Mouse (Mus musculus) hindbrain, embryonic 11.5 days (tissue): ENCODE measurements at regions not wholly inside any gene's neighbourhood (a gene's known extent, or its start where the extent isn't known, plus 50 kb on each side); places are given as distances from the start of the nearest gene placed in this dataset.

Experiments
- ATAC-seq: fragments of 200-750 bp; cut with Nextera tagmentation; 2 replicates; pipeline ENCODE4 v1.8.0; 2017; ENCODE audit warnings: mild to moderate bottlenecking, moderate TSS enrichment, moderate library complexity; ENCODE audit not compliant: low FRiP score
- DNase-seq: peaks from one replicate; pipeline ENCODE4 v3.0.0-alpha.2; 2015; ENCODE audit warnings: low spot score
- H3K27ac ChIP-seq: fragments of 300-500 bp; sonication (generic); 2 replicates; pipeline ENCODE4 v1.5.1; 2014; ENCODE audit warnings: mild to moderate bottlenecking, low read depth, low read length
- H3K27me3 ChIP-seq: fragments of 300-500 bp; sonication (generic); 2 replicates; pipeline ENCODE4 v1.6.1; 2014; ENCODE audit warnings: mild to moderate bottlenecking, low read length, moderate library complexity, mixed read lengths; ENCODE audit not compliant: control insufficient read depth, insufficient read depth
- H3K36me3 ChIP-seq: fragments of 300-500 bp; sonication (generic); 2 replicates; pipeline ENCODE4 v1.6.1; 2014; ENCODE audit warnings: mild to moderate bottlenecking, low read length, moderate library complexity, mixed read lengths; ENCODE audit not compliant: control insufficient read depth, insufficient read depth
- H3K4me1 ChIP-seq: fragments of 300-500 bp; sonication (generic); replicated peaks from 2 replicates; pipeline ENCODE4 v1.6.1; 2014; ENCODE audit warnings: low read length, mixed read lengths; ENCODE audit not compliant: control insufficient read depth, insufficient read depth
- H3K4me2 ChIP-seq: fragments of 300-500 bp; sonication (generic); replicated peaks from 2 replicates; pipeline ENCODE4 v1.6.1; 2014; ENCODE audit warnings: mild to moderate bottlenecking, low read depth, low read length
- H3K4me3 ChIP-seq: fragments of 300-500 bp; sonication (generic); 2 replicates; pipeline ENCODE4 v1.5.1; 2014; ENCODE audit warnings: low read depth, low read length
- H3K9ac ChIP-seq: fragments of 300-500 bp; sonication (generic); 2 replicates; pipeline ENCODE4 v1.6.1; 2014; ENCODE audit warnings: low read depth, low read length
- H3K9me3 ChIP-seq: fragments of 300-500 bp; sonication (generic); 2 replicates; pipeline ENCODE4 v1.6.1; 2016; ENCODE audit warnings: low read length; ENCODE audit not compliant: control insufficient read depth
- WGBS: fragments of 180-500 bp; shearing (Covaris S2); extraction: QIAGEN DNeasy Blood & Tissue Kit; methylation state at CpG from one replicate; pipeline ENCODE4 v1.1.7; 2014; 5-methylcytosine and 5-hydroxymethylcytosine counted together

DNA sequence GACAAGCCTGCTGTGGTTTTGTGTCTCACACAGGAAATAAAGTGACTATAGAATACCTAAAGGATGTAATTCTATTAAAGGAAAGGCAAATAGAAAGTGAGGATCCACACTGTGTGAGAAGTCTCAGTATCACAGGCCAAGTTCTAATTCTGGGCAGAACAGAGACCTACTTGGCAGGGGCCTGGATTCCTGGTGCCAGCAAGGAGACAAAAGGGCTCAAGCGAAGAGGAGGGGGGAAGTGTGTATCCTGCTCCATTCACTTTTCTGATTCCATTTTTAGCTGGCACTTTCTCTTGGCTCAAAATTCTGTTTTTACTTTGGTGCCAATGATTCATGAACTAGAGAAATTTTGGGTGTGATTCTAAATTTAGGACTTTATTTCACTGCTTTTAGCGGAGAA, 310.5 kb upstream of the 4930583I09Rik start:
- WGBS, result 91% methylated on average over 2 of the region's 2 CpGs
- H3K36me3 ChIP-seq, result no peaks in the 10 kb centered on the region
- H3K27ac ChIP-seq, result no peak overlapping the region
- no peaks in the 10 kb centered on the region for H3K27me3 ChIP-seq
- no peak overlapping the region for H3K4me3 ChIP-seq
- ATAC-seq (no peak), DNase-seq (no peak)
- H3K9me3 ChIP-seq, result no peaks in the 10 kb centered on the region; the same call in 1 of the 2 replicates
- no peak overlapping the region for H3K9ac ChIP-seq
- H3K4me1 ChIP-seq, result no peaks in the 10 kb centered on the region
- H3K4me2 ChIP-seq, result no peak overlapping the region

DNA sequence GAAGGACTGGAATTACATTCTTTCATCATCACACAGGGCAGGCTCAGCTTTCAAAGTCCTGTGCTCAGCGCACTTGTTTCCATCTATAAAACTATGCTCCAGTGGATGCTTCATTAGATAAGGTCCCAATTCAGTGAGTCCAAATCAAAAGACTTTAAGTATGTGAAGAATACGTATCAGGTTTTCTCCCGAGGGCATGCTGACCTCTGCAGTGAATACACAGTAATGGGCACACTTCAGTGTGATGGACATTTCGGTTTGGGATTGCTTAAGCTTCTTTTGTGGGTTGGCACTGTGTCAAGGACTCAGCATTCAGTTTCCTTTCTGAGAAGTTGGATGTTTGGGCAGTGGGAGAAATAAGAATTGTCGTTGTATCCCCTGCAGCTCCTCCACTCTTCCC, 278.8 kb upstream of the 4930583I09Rik start:
- no peaks in the 10 kb centered on the region for H3K27me3 ChIP-seq
- ATAC-seq, result no peak
- no peaks in the 10 kb centered on the region for H3K36me3 ChIP-seq
- no peak overlapping the region for H3K9ac ChIP-seq
- no peak overlapping the region for H3K4me3 ChIP-seq
- DNase-seq, result no peak
- no peak overlapping the region for H3K4me2 ChIP-seq
- no peaks in the 10 kb centered on the region for H3K4me1 ChIP-seq
- WGBS, result 79% methylated on average over 5 of the region's 5 CpGs
- no peaks in the 10 kb centered on the region for H3K9me3 ChIP-seq
- no peak overlapping the region for H3K27ac ChIP-seq

DNA sequence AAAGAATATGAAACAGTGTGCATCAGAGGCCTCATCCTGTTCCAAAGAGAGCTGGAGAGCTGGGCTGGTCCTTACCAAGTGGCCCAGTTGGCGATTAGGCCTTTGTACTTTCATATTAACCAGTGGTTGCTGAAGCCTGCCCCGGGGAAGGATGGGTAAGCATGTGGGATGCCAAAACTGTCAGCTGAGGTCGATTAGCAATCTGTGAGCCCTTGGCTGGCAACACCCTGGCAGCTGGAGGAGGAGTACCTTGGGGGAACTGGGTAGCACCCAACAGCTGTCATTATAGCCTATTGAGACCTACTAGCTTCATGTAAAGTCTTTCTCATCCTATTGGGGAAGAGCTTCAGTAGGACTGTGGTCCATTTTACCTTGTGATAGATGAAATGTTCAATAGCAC, 277.2 kb upstream of the 4930583I09Rik start:
- DNase-seq (no peak), ATAC-seq (no peak)
- WGBS, result 85% methylated on average over 3 of the region's 3 CpGs
- H3K4me1 ChIP-seq, result no peaks in the 10 kb centered on the region
- no peaks in the 10 kb centered on the region for H3K36me3 ChIP-seq
- H3K4me2 ChIP-seq, result no peak overlapping the region
- no peak overlapping the region for H3K27ac ChIP-seq
- H3K9me3 ChIP-seq, result no peaks in the 10 kb centered on the region
- no peak overlapping the region for H3K9ac ChIP-seq
- no peaks in the 10 kb centered on the region for H3K27me3 ChIP-seq
- H3K4me3 ChIP-seq, result no peak overlapping the region

GRCm38 (mm10) chr17:65105622-65106021, 269.8 kb upstream of the 4930583I09Rik start:
- ATAC-seq (no peak), DNase-seq (no peak)
- H3K9ac ChIP-seq, result no peak overlapping the region
- 91% methylated on average over 2 of the region's 2 CpGs for WGBS
- no peak overlapping the region for H3K4me2 ChIP-seq
- H3K9me3 ChIP-seq, result no peaks in the 10 kb centered on the region
- H3K27ac ChIP-seq, result no peak overlapping the region
- H3K27me3 ChIP-seq, result no peaks in the 10 kb centered on the region
- no peak overlapping the region for H3K4me3 ChIP-seq
- H3K4me1 ChIP-seq, result no peaks in the 10 kb centered on the region
- H3K36me3 ChIP-seq, result no peaks in the 10 kb centered on the region

- ATAC-seq (no peak), DNase-seq (no peak)
- Histone ChIP-seq H3K36me3 (no peaks in the 10 kb centered on the region), H3K4me1 (no peaks in the 10 kb centered on the region), H3K4me2 (no peak overlapping the region), H3K27ac (no peak overlapping the region), H3K9me3 (no peaks in the 10 kb centered on the region), H3K9ac (no peak overlapping the region), H3K27me3 (no peaks in the 10 kb centered on the region), H3K4me3 (no peak overlapping the region)
- WGBS, result 76% methylated on average over 6 of the region's 6 CpGs
Observed at GRCm38 (mm10) chr17:65101157-65101556, 265.3 kb upstream of the 4930583I09Rik start.

DNA sequence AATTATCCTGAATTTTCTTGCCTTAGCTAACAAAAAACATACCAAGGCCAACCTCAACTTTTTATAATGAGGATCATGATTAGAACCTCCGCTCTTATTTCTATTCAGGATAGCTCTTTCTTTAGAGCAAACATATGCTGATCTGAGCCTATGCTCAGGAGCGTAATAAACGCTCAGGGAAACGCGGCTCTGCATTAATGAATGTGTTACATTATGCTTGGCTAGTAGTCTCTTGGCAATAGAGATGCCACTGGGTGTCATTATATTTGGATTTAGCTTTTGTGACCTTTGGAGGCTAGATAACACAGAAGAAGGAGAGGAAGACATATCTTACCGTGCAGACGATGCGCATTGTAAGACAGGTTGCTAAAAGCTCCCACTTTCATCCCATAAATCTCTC, 246.4 kb upstream of the 4930583I09Rik start:
- no peaks in the 10 kb centered on the region for H3K36me3 ChIP-seq
- no peaks in the 10 kb centered on the region for H3K27me3 ChIP-seq
- H3K27ac ChIP-seq, result no peak overlapping the region
- no peak overlapping the region for H3K4me3 ChIP-seq
- H3K4me2 ChIP-seq, result no peak overlapping the region
- WGBS, result 86% methylated on average over 8 of the region's 8 CpGs
- ATAC-seq (no peak), DNase-seq (no peak)
- H3K9ac ChIP-seq, result no peak overlapping the region
- no peaks in the 10 kb centered on the region for H3K4me1 ChIP-seq
- H3K9me3 ChIP-seq, result no peaks in the 10 kb centered on the region

GRCm38 (mm10) chr17:65081779-65082086, 245.9 kb upstream of the 4930583I09Rik start:
- no peak overlapping the region for H3K27ac ChIP-seq
- 72% methylated on average over 2 of the region's 2 CpGs for WGBS

DNA sequence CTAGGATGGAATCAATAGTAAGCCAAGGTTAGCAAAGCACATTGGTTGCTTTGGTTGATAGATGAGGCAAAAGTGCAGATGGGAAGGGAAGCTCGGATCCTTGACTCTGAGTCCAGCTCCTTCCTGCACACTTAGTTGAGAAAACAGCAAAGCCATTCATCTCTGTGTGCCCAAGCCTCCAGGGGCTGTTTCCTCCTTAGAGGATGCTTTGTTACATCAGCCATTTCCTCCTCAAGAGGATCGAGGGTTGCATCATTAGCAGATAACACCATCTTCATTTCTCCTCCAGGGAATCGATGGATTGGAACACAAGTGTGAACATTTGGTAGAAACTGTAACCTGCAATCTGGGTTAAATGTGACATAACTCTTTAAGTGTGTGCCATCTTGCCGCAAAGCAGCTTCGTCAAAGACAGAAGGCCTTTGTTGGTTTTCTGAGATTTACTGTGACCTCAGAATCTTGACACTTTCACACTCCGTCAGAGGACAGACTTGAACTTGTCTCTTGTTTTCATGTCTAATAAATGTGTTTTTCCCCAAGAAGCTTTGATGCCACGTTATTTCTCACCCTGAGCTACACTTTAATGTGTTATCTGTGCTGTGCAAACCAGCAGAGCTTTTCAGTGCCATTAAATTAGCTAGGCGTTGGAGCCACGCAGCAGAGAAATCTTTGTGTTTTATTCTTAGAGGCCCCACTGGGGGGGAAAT, 245.4 kb upstream of the 4930583I09Rik start:
- no peak for DNase-seq
- no peak overlapping the region for H3K4me3 ChIP-seq
- no peaks in the 10 kb centered on the region for H3K36me3 ChIP-seq
- 81% methylated on average over 9 of the region's 9 CpGs for WGBS
- no peaks in the 10 kb centered on the region for H3K4me1 ChIP-seq
- no peak overlapping the region for H3K4me2 ChIP-seq
- H3K9ac ChIP-seq, result no peak overlapping the region
- no peaks in the 10 kb centered on the region for H3K9me3 ChIP-seq
- ATAC-seq, result no peak
- no peak overlapping the region for H3K27ac ChIP-seq
- H3K27me3 ChIP-seq, result no peaks in the 10 kb centered on the region

More at GRCm38 (mm10) chr17:65081779-65082086, 245.9 kb upstream of the 4930583I09Rik start:
- Histone ChIP-seq H3K27me3 (no peaks in the 10 kb centered on the region), H3K36me3 (no peaks in the 10 kb centered on the region), H3K9ac (no peak overlapping the region), H3K4me2 (no peak overlapping the region), H3K9me3 (no peaks in the 10 kb centered on the region), H3K4me1 (no peaks in the 10 kb centered on the region), H3K4me3 (no peak overlapping the region)
- ATAC-seq, result no peak
- no peak for DNase-seq

- H3K27me3 ChIP-seq, result no peaks in the 10 kb centered on the region
- ATAC-seq (no peak), DNase-seq (no peak)
- no peaks in the 10 kb centered on the region for H3K9me3 ChIP-seq
- no peak overlapping the region for H3K27ac ChIP-seq
- no peaks in the 10 kb centered on the region for H3K4me1 ChIP-seq
- no peak overlapping the region for H3K4me2 ChIP-seq
- H3K9ac ChIP-seq, result no peak overlapping the region
- 91% methylated on average over 4 of the region's 4 CpGs for WGBS
- H3K4me3 ChIP-seq, result no peak overlapping the region
- H3K36me3 ChIP-seq, result no peaks in the 10 kb centered on the region
Observed at GRCm38 (mm10) chr17:65074878-65075277, 239.0 kb upstream of the 4930583I09Rik start.
